Mouse (Mus musculus): ENCODE data around the gene Syne2.

Syne2 gene

GRCm38 (mm10) chr12:75866419-75867373, 48.8 kb downstream of the Syne2 start:
- no peak for DNase-seq (ENCODE audit: low spot score in 2 of 2)

- DNase-seq (ENCODE audit: low spot score in 2 of 2): no peak
These were observed 55.8 kb downstream of the Syne2 start for GRCm38 (mm10) chr12:75873546-75874235.

DNA sequence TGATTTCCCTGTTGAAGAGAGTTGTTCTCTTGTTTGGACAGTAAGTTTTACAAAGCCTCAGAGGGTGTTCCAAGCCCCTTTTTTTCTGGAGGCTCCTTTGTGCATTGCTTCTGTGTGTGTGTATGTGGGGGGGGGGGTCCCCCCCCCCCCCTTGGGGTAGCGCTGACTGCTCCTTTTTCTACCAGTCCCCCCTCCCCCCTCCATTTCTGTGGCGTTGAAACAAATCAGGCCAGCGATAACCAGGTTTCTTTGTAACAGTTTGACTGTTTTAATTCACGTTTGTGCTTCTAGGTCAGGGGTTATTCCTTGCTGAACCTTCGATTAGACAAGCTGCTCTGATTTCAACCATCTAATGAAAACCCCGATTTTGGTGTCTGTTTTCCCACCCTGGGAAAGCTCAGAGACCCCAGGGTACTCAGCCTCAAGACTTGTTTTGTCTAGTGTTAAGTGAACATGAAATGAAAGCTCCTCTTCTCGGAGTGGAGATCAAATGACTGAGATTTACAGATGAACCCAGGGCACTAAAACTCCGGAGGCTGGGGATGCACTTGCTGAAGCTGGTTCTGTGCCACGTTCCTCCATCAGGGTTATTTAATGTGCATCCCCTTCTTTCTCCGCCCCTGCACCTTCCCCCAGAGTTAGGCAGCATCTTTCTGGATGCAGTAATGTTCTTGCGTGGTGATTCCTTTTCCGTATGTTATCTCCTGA, 56.5 kb downstream of the Syne2 start:
- DNase-seq (ENCODE audit: low spot score in 2 of 2): no peak

DNA sequence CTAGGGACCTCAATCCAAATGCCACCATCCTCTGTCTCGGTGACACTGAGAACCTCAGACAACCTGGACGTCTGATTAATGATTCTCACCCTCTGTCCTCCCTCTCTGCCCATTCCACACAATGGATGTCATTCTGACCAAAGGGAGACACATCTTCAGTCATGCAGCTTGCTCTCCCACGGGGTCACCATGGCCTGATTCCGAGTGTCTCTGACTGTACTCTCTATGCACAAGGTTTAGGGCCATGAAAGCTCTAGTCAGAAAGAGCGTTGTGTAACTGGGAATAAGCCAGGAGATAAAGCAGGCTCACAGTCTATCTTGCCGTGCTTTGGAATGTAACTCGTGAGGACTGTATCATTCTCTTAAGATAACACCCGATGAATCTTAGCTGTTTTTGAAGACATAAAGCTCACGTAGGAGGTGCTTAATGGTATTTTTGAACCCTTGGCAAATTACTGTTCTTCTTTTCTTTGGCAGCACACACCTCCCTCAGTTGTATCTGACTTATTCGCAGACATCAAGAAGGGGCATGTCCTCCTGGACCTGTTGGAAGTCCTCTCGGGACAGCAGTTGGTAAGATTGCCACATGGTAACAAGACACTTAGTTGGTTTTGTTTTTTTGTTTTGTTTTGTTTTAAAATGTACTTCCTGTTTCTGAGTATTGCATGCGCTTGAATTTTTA, 61.8 kb downstream of the Syne2 start:
- no peak for DNase-seq (ENCODE audit: low spot score in 2 of 2)

DNA sequence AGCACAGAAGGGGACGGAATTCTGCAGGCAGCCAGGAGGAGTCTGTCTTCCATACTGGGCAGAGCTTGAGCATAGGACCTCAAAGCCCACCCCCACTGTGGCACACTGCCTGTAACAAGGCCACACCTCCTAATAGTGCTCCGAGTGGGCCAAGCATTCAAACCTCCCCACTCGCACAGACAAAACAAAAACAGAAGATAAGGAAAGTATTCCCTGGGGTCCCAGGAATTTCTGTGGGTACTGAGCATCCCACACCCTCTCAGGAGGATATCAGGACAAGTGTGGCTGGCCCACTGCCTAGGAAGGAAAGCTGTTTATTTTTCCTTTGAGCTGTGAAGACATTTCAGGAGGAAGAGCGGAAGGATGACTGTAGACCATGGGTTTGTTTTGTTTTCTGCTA, 63.6 kb downstream of the Syne2 start:
- no peak for DNase-seq (ENCODE audit: low spot score in 2 of 2)

GRCm38 (mm10) chr12:75886161-75886560, 68.2 kb downstream of the Syne2 start:
- DNase-seq (ENCODE audit: low spot score in 2 of 2): no peak

GRCm38 (mm10) chr12:75886946-75887345, 69.0 kb downstream of the Syne2 start:
- no peak for DNase-seq (ENCODE audit: low spot score in 2 of 2)

DNA sequence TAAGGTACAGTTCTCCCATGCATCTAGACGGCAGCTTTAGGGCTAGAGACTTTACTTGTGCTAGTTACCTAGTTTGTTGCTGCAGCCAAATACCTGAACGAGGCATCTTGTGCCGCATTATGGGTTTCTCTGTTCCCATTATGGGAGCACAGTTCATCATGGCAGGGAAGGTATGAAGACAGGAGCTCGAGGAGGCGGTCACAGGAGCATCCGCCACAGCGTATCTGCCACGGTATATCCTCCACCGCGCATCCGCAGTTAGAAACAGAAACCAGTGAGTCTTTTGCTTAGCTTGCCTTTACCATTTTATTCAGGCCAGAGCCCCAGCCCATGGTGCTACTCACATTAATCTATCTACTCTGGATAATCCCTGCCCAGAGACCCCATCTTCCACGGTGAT, 70.8 kb downstream of the Syne2 start:
- DNase-seq (ENCODE audit: low spot score in 2 of 2): no peak

- DNase-seq (ENCODE audit: low spot score in 2 of 2): no peak
These were observed 73.3 kb downstream of the Syne2 start for GRCm38 (mm10) chr12:75891206-75891605.

GRCm38 (mm10) chr12:75893392-75893791, 75.5 kb downstream of the Syne2 start:
- DNase-seq (ENCODE audit: low spot score in 2 of 2): no peak

GRCm38 (mm10) chr12:75894316-75894997, 76.5 kb downstream of the Syne2 start:
- no peak for DNase-seq (ENCODE audit: low spot score in 2 of 2)

DNA sequence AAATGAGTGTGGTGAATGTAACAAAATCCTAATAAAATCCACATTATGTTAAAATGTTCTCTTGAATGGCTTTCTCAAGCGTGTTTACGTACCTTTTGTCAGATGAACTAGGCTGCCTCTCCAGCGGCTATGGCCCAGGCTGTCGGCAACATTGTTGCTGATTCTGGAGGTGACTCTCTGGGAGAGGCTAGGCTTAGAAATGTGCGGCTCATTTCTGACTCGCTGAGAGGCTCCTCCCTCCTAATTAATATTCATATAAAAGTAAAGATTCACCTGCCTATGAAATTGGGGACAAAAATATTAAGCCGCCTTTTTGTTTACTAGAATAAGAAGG, 77.0 kb downstream of the Syne2 start:
- DNase-seq (ENCODE audit: low spot score in 2 of 2): no peak

GRCm38 (mm10) chr12:75897793-75898192, 79.9 kb downstream of the Syne2 start:
- no peak for DNase-seq (ENCODE audit: low spot score in 2 of 2)

GRCm38 (mm10) chr12:75901721-75902120, 83.8 kb downstream of the Syne2 start:
- DNase-seq (ENCODE audit: low spot score in 2 of 2): no peak

DNA sequence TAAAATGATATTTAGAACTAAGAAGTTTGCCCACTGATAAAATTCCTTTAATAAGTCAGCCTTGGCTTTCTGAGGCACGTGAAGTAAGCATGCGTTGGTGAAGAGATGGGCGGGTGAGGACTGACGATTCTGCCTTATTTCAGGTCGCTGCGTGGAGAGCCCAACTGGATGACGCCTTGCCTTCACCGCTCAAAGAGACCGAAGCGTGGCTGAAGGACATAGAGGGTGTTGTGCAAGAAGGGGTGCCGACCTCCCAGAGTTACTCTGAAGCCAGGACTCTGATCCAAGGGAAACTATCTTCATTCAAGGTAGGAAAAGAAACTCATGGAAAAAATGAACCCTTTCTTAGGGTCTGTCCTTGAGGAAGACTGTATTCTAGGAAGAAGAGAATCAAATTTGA, 86.1 kb downstream of the Syne2 start:
- DNase-seq (ENCODE audit: low spot score in 2 of 2): no peak

DNA sequence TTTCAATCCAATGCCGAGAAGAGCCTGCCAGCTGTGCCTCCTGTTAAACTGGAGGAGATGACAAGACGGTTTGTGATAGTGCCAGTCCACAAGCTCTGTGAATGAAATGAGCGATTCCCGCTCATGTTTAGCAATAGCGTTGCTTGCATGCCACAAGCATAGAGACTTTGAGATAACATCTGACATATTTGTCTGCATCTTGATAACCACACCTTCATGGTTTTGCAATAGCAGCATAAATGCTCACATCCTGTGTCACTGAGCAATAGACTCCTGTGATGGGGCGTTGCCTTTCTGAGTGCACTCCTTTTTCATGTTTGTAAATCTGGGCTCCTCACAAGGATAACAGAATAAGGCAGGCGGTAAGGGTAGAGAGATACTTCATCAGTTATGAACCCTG, 87.4 kb downstream of the Syne2 start:
- no peak for DNase-seq (ENCODE audit: low spot score in 2 of 2)

DNA sequence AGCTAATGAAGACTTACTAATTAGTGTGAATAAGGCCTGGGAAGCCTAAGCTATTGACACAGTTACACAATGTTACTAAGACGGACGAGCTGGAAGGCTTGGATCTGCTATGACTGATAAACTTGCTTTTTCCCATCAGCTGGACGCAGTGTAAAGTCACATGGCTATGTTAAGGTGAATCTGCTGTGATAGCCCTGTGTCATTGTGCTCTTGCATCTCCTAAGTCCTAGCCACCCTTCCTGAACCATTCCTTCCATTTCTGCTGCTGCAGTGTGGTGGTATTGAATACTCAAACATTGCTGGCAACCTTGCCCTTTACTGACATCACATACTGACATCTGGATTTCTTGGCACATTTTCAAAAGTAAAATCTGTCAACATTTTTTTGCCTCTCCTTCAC, 90.5 kb downstream of the Syne2 start:
- DNase-seq (ENCODE audit: low spot score in 2 of 2): no peak

GRCm38 (mm10) chr12:75915694-75916093, 97.8 kb downstream of the Syne2 start:
- DNase-seq (ENCODE audit: low spot score in 2 of 2): no peak

- DNase-seq (ENCODE audit: low spot score in 2 of 2): no peak
These were observed 100.5 kb downstream of the Syne2 start for GRCm38 (mm10) chr12:75918415-75918814.

DNA sequence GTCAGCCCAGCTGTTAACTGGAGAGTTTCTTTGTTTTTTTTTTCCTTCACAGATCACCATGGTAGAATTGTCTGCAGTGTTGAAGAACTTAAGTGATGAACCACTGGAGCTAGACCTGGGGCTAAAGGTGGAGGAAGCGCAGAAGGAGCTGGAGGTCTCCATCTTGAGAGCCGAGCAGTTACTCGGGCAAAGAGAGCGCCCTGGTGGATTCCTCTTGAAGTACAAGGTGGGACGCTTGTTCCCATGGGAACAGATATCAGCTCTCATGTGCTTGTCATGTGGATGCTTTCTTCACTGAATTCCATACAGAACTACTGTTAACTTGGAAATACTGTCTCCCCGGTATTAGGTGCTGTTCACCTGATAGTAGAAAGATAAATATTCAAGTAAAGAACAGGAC, 101.0 kb downstream of the Syne2 start:
- DNase-seq (ENCODE audit: low spot score in 2 of 2): peak; percentile 65 to 68

GRCm38 (mm10) chr12:75922900-75923299, 105.0 kb downstream of the Syne2 start:
- DNase-seq (ENCODE audit: low spot score in 2 of 2): no peak
